Mouse (Mus musculus) liver, postnatal 0 days (tissue): ENCODE measurements around the gene Prune1.

Source experiments
- CTCF ChIP-seq: sonication (generic); IDR thresholded peaks from 2 replicates; pipeline ENCODE4 v1.5.1; 2016; ENCODE audit warnings: antibody characterized with exemption, low read depth
- EP300 ChIP-seq: IDR thresholded peaks from 2 replicates; pipeline ENCODE4 v1.6.1; 2016; ENCODE audit warnings: antibody characterized with exemption, low read depth, mild to moderate bottlenecking

DNA sequence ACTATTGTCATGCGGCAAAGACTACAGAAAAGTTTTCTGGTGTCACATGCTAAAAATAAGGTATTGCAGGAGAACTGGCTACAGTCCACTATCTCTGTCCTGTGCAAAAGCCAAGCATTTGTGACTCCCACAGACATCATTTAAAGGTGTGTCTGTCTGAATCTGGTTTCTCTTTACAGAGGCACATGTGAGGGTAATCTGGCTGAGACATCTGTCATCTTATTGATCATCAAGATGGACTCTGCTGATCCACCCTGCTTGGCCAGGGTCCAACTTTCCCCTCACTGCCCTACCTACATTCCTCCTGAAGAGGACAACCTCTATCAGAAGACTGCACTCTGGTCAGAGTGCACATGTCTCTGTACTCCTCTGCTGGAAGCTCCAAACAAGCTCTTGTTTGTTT lies 4.7 kb downstream of the Prune1 start:
- no peak for TF ChIP-seq CTCF
- no peak for TF ChIP-seq EP300
